Comparison of ENCODE assay signal across 9 mouse cellular contexts in the genomic region with DNA sequence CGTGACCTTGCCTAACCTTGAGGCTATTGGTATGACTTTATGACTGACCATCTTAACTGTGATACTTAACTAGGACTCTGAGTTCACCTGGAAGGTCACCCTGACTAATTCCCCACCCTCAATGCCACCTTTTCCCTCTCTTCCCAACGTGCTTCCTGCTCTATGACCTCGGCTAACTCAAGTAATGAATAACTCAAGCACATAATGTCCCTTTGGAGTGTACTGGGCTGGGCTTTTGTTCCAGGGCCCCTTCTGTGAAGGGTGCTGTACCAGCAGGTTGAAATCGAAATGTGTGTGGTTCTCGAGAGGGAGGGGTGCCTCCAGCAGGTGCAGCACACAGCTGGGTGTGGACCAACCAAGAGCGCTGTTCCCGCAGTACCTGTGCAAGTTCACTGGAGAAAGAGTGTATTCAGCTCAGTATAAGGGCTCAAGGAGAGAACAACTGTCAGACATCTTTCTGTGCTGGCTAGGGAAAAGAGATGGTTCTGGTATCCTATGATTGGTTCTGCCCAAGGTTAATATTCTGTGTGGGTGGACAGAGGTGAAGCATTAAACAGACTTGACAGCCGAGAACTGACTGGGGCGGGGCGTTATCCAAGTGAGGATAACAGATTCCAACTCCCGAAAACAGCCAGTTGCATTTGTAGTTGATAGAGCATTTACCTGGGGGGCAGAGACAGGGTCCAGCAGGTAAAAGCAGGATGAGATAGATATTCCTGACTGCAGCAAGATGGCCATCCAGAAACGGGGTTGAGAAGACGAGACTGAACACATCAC. TPM values are rescaled to one million over a fixed set of nuclear protein-coding genes. Genes with fewer than 3 reads are reported as not detected.
A peak's percentile ranks its signal among the peaks of the same experiment; 100 is the strongest.
DNase-seq lines count a peak whose midpoint lies in the region; ATAC-seq and TF ChIP-seq lines count a peak whose summit lies in the region.
"Had no signal": no experiment of that assay in that cellular context is flagged by ENCODE, and none has a peak within 500 bp of the region (broad histone marks: within the 10 kb centered on the region; RNA-seq: fewer than 3 reads in every experiment).

No protein-coding gene starts in this region.

- peak; percentile 47 for ATAC-seq in kidney, embryonic 16.5 days (ENCODE audit: low FRiP score, low TSS enrichment)

- H3K27ac ChIP-seq in kidney, embryonic 16.5 days (ENCODE audit: low read length) = peak overlapping the region; percentile 90
- peak overlapping the region; percentile 93 for H3K27ac ChIP-seq in olfactory bulb, adult 2 months (ENCODE audit: insufficient read depth, low read depth, low read length)
- H3K27ac ChIP-seq: embryonic facial prominence, embryonic 12.5 days had no signal

- peak; percentile 29 to 34 for DNase-seq in cerebellum, postnatal 25 days
- DNase-seq in cerebellum, postnatal 36 days = no peak
- peak; percentile 70 to 83 for DNase-seq in lung, adult 18-20 months
- no peak for DNase-seq in lung, postnatal 14 days
- DNase-seq in ovary, adult 18-20 months (ENCODE audit: low spot score) = no peak
- DNase-seq in gastrocnemius, postnatal 25 days = no peak

- TF ChIP-seq POLR2A in olfactory bulb, adult 2 months (IDR thresholded peaks at IDR 0.05; ENCODE audit: insufficient read depth, low read depth, low read length) = no peak

- peak overlapping the region; percentile 46; the same call in 1 of the 2 replicates for H3K9ac ChIP-seq in kidney, embryonic 16.5 days (replicated peaks; ENCODE audit: low read length)
- H3K9ac ChIP-seq: embryonic facial prominence, embryonic 12.5 days had no signal

- no peaks in the 10 kb centered on the region for H3K9me3 ChIP-seq in kidney, embryonic 16.5 days (ENCODE audit: low read length)
- H3K9me3 ChIP-seq: embryonic facial prominence, embryonic 12.5 days had no signal

- peak overlapping the region; percentile 20 for H3K4me3 ChIP-seq in kidney, embryonic 16.5 days (ENCODE audit: low read length)
- H3K4me3 ChIP-seq in olfactory bulb, adult 2 months (ENCODE audit: insufficient read depth, low read depth, low read length) = peak overlapping the region; percentile 40
- H3K4me3 ChIP-seq: embryonic facial prominence, embryonic 12.5 days had no signal

- peak overlapping the region; percentile 39 for H3K4me2 ChIP-seq in kidney, embryonic 16.5 days (replicated peaks; ENCODE audit: low read depth, low read length)
- H3K4me2 ChIP-seq: embryonic facial prominence, embryonic 12.5 days had no signal

- no peaks in the 10 kb centered on the region for H3K36me3 ChIP-seq in kidney, embryonic 16.5 days (ENCODE audit: insufficient read depth, low read length)
- H3K36me3 ChIP-seq: embryonic facial prominence, embryonic 12.5 days had no signal

- H3K4me1 ChIP-seq in kidney, embryonic 16.5 days (ENCODE audit: insufficient read depth, low read length) = 0 out of 2 replicates have a peak, but pooled peaks cover 2% of the 10 kb centered on the region
- peaks cover 26% of the 10 kb centered on the region for H3K4me1 ChIP-seq in olfactory bulb, adult 2 months (ENCODE audit: control insufficient read depth, insufficient read depth, low read length)

- peaks cover 20% of the 10 kb centered on the region for H3K27me3 ChIP-seq in kidney, embryonic 16.5 days (ENCODE audit: insufficient read depth, low read length)

- no peak for TF ChIP-seq CTCF in olfactory bulb, adult 2 months (IDR thresholded peaks at IDR 0.05; ENCODE audit: insufficient read depth, low read depth, low read length)

- WGBS in kidney, embryonic 16.5 days = 55% methylated on average over 13 of the region's 13 CpGs
- WGBS in olfactory bulb, adult 2 months = 35% methylated on average over 13 of the region's 13 CpGs

RNA-seq across cellular contexts. Expression of a gene that starts 3.0 kb away (rescaled TPM):
- 232 and 240 TPM in 2 replicates for polyA plus RNA-seq in kidney, embryonic 16.5 days (2015; fragmentation: Nextera tagmentation; extraction: Ambion mirVana)
- polyA plus RNA-seq in olfactory bulb, adult 2 months (2012; ENCODE audit: insufficient read depth, insufficient read length, low replicate concordance, missing spikeins) = 868 and 1,072 TPM in 2 replicates
- total RNA-seq in gastrocnemius, postnatal 25 days (2021) = 100 to 1,000 TPM; 178 to 308 TPM

Comparison
In these comparisons a context has a peak if more than half of its experiments do, and no peak if none do; other contexts are left out.
1. DNase-seq: peak in cerebellum, postnatal 25 days (2 of 2) and lung, adult 18-20 months (2 of 2); none in cerebellum, postnatal 36 days (0 of 2), lung, postnatal 14 days (single experiment), ovary, adult 18-20 months (single experiment) and gastrocnemius, postnatal 25 days (single experiment).